Mouse (Mus musculus): Measurements from ENCODE around the gene Nmt2.

Nmt2 gene

GRCm38 (mm10) chr2:3283602-3284472 is at the start of gene Nmt2:
Gene Nmt2 (plus strand): TSS chr2:3284212.
- peak; percentile 99 to 100 for DNase-seq

DNA sequence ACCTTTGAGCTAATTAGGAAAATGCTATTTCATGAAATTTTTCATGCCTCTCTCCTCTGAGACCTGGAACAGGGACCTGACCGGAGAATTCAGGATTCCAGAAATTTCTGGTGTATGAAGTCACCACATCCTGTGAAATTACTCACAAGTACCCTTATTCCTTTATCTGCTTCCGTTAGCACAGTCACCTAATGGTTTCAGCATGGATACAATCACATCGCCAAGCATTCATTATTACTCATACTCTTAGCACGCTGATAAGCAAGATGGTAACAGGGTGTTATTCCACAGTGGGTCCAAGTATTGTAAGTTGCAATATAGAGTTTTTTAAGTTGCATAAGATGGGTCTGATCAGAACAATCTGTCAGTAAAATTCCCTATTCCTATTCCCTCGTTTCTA is 44.8 kb upstream of the Nmt2 start:
- DNase-seq, result no peak

DNA sequence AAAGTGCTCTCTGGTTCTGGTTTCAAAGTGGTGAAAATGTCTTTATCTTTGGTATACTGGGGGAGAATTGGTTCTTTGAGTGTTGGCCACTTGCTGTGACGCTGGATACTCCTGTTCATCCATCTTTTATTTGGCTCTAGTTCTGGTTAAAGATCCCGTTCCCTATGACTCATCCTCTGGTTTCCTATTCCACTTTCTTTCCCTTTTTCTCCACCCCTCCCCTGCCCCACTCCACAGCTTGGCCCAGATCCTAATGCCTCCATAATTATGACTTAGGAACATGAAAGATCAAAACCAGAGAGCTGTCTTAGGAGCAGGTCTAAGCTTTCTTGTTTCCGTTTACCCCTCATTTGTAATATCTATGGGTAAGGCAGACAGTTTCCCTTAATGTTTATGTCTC is 39.8 kb upstream of the Nmt2 start:
- DNase-seq, result no peak

DNA sequence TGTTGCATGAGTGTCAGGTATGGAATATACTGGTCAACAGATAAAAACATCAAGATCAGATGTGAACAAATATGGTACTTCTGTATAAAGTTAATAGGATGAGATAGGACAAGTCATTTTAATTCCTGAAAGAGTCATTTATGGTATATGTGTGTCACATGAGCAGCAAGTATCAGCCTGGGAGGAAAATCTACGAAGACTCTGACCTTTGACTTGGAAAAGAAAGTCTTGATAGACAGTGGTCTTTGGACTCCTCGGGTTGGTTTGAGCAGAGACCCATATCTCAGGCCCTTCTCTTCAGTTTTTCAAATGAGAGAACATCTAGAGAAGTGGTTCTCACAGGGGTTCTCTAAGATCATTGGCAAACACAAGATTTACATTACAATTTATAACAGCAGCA is 32.7 kb upstream of the Nmt2 start:
- DNase-seq, result no peak

DNA sequence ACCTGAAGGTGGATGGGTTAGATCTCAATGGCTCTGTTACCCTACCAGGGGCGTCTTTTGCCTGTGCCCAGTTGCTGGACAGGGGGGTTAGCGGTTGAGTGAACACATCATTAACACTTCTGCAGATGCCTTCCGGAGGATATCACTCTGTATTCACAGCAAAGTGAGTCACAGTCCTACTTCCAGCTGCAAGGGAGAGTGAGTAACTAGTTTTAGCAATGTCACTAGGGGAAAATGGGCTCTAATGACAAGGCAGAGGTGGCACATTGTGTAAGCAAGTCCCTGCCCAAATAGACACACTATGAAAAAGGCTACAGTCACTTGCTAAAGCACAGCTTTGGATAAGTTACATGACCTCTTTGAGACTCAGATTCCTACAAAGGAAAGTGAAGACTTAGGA is 17.5 kb upstream of the Nmt2 start:
- no peak for DNase-seq

GRCm38 (mm10) chr2:3267879-3268278 is 16.1 kb upstream of the Nmt2 start:
- no peak for DNase-seq

GRCm38 (mm10) chr2:3273349-3273748 is 10.7 kb upstream of the Nmt2 start:
- no peak for DNase-seq

DNA sequence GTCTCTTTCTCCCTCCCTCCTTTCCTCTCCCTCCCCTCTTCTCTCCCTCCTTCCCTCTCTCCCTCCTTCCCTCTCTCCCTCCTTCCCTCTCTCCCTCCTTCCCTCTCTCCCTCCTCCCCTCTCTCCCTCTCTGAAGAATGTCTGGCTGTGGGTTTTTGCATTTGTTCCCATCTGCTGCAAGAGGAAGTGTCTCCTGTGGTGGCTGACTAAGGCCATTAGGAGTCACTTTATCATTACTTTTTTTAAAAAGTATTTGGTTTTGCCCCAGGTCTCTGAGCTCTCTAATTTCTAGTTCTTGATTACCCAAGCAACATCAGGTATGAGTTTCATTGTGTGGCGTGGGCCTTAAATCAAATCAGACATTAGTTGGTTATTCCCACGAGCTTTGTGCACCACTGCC is 7.9 kb upstream of the Nmt2 start:
- DNase-seq, result no peak

- DNase-seq, result no peak
Observed at GRCm38 (mm10) chr2:3277502-3277901, 6.5 kb upstream of the Nmt2 start.

DNA sequence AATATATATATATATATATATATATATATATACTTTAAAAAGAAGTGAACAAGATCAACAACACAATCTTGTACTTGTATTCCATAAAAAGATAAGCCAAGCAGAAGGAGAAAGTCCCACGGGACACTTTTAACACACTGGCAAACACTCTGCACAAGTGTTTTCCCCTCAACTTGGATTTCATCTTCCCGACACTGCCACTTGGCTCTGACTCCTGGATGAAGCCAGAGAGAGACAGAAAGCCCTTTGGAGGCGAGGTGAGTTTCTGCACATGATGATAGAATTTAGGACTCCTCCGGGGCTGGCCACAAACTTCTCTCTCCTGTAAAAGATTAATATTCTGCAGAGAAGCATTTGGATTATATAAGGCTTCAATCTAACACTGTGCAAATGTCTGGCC is 2.7 kb upstream of the Nmt2 start:
- DNase-seq, result no peak

DNA sequence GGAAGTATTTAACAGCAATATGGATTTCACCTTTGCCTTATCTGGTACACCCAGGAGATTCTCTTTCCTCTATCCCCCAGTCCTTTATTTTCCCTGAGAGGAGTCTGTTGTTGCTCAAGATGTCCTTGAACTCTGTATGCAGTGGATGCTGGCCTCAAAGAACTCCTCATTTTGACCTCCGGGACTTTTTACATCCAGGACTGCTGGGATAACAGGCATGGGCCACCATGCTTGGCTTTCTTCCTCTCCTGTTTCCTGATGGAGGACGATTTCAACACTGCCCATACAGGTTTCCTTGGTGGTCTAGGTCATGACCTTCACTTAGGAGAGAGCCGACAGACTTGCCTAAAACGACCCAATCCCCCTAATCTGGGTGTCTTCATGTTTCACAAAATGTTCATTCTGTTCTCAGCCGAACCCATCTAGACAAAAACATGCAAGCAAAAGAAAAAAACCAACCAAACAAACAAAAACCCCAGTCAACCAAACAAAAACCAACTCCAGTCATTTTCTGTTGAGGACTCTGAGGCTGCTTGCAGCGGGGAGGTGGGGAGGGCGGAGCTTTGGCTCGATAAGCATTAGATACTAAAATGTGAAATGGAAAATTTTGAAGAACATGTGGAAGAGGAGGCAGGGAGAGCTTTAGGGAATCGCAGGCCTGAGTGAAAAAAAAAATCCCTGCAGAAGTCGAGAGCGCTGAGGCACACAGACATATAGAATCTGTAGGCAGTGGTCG is 978 bp upstream of the Nmt2 start:
- DNase-seq, result no peak

DNA sequence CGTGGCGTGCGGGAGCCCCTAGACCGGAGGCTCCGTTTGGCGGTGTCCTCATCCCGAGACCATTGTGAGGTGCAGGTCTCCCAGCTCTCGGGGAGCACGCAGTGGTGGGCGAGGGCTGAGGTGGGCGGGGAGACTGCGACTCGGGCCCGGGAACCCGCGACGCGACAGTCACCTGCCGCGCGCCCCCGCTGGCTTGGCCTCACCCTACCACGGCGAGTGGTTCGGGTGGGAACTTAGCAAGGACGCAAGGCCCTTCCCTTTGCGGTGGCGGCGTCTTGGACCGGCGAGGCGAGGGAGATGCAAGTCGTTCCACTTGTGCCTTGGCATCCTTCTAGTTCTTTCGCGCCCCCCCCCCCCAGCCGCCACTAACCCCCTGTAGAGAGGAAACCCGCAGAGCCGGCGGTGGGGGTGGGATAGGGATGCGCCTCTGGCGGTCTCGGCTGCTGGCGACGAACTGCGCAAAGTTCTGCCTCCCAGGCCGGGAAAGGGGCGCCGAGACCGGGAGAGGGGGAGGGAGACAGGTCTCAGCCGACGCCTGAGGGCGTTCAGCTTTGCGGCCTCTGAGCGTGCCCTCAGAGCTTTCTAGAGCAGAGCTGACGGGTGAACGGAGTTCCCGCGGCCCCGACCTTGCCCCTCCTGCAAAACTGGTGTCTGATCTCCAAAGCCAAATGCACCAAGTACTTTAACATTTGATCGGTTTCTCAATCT is 615 bp downstream of the Nmt2 start:
- DNase-seq, result peak; percentile 62 to 63

- DNase-seq, result no peak
Observed at GRCm38 (mm10) chr2:3285181-3285530, 1.1 kb downstream of the Nmt2 start.

DNA sequence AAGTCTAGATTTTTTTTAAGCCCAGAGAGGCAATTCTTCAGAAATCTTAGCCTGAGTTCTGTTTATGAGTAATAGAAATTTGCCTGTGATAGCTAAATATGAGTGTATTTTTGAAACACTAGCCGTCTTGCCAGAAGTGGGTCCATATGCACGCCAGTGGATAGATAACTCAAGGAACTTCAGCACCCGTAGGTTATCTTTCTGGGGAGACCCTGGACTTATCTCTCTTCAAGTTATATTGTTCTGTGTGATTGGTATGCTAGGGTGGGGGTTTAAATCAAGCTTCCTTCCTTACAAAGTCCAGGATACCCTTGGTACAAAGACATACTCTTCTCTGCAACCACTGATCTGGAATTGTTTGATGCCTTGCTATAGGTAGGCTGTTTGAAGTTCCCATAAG is 1.7 kb downstream of the Nmt2 start:
- DNase-seq, result no peak

DNA sequence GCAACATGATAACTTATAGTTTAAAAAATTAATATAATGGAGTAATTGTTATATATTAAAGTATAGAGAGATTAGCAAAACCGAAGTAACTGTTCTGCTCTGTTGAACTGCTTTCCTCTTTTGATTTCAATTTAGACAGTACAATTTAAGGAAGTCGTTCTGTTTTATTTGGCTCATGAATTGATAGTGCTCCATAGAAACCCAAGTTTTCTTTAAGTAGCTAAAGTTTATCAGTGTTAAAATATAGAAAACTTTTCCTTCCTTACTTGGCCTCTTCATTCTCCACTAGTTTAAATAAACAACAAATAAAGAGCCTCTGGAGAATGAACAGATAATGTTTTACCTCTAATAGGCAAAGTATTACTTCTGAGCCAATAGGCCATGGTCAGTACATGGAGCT is 2.2 kb downstream of the Nmt2 start:
- no peak for DNase-seq

DNA sequence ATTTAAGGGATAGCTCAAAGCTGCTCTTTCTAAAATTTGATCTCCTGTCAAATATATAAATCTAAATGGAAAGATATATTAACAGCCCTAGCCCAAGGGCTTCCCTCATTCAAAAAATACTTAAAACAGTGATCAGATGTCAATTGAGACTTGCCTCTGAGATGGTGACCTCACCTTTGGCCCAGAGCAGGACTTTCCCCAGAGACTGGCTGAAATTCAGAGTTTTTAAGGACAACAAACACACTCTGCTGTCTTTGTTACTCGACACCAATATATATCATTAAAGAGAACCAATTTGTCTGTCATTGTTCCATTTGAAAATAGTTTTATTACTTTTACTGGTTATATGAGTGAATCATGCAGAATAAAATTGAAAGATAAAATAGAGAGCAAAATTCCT is 5.6 kb downstream of the Nmt2 start:
- DNase-seq, result no peak

- DNase-seq, result no peak
Observed at GRCm38 (mm10) chr2:3292170-3292569, 8.2 kb downstream of the Nmt2 start.

DNA sequence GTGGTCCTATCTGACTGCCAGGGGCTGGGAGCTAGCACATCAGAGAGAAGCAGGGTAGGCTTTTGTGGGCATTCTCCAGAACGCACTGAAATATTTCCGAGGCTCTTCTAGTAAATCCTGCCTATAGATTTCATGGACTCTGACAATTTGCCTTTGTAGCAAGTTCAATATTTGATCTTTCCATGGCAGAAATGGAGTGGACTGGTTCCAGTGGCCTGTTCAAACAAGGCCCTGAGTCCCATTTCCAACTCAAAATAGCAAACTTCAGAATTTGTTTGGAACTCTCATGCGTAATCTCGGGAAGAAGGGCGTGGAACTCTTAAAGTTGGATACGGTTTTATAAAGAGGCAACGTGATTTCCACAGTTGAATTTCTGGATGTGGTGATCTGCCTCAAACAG is 11.8 kb downstream of the Nmt2 start:
- DNase-seq, result no peak

DNA sequence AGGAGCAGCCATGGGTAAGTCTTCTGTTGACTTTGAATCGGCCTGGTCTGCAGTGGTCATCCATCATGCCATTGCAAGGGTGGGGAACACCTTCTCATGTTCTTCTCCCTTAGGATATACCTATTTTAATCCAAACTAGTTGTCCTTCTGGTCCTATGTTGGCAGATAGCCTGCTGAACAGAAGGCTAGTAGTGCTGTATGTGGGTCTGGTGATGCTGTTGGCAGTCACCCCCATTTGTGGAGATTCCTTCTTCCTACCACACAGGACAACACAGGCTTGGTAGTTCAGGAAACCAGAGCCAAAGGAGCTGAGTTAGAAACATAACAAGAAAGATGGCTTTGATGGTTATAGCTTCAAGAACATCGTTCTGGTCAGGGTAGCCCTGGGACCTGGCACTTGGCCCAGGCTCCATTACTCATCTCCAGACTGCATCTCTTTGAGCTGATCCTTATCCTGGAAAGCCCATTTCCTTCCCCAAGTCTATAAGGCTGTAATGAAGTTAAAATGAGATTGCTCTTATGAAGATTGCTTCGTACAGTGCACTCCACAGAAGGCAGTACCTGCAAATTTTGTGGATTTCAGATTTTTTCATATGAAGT is 21.5 kb downstream of the Nmt2 start:
- DNase-seq, result no peak

DNA sequence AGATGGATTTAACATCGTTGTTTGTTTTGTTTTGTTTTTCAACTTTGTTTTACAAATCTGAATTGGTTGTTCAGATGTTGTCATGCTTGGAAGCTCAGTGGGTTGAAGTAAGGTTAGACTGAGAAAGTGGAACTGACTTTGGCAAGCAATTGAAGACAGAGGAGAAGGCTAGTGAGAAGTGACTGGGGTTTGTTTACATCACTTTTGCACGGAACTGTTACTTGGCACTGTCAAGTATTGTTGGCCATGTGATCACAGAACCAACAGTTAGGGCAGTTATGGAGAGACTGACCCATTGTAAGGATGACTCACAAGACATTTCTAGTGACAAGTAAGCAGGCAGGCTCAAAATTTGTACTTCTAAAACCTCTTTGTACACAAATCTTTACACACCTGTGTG is 39.1 kb downstream of the Nmt2 start:
- DNase-seq, result no peak

- no peak for DNase-seq
Observed at GRCm38 (mm10) chr2:3324381-3325130, 40.5 kb downstream of the Nmt2 start.

DNA sequence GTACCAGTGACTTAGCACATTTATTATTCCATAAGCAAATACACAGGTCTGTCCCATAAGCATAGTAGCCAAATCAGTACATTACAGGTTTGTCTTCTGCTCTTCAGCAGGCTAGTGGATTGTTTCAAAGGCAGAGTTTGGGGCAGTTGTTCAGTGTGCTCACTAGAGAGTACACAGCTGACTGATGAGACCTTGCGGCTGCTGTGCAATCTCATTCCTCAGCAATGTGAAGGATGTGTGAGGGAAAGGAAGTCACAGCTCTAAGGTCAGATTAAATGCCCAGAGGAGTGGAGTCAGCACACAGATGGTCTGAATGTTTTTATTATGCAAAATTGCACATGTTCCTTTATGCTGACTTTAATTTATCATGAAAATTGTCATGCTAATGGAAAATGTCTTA is 42.5 kb downstream of the Nmt2 start:
- no peak for DNase-seq

DNA sequence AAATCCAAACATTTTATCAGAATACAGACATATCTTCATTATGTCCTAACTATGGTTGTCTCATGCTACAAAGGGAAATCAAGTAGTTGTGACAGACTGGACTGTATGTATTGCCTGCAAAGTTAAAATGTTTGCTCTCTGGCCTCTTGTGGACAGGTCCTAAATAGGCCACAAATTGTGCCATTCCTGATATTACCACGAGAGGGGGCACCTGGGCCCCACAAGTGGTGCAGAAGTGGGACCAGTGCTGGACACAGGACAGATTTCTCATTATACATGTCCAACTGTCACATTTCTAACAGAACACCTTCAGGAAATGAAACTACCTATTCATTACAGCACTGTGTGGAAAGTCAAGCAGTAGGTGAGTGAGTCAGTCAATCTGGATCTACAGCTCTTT is 43.3 kb downstream of the Nmt2 start:
- peak; percentile 9 to 64 for DNase-seq
